Mouse (Mus musculus): ENCODE results near the gene Mettl1. TPM values are rescaled to one million over a fixed set of nuclear protein-coding genes. Genes with fewer than 3 reads are reported as not detected.
"Not testable (repeated sequence)": the region's sequence is repeated elsewhere in the genome, so short reads cannot be mapped to it uniquely, and the experiment has no call there.

Mettl1 gene
- polyA plus RNA-seq, 1 experiment from 2014 or later = 32.5 TPM

GRCm38 (mm10) chr10:127072270-127072669 lies 31.1 kb downstream of the Mettl1 start:
- H3K4me3 ChIP-seq; H3K27me3 ChIP-seq (replicated peaks); ATAC-seq (ENCODE audit: low FRiP score, low read depth); H3K4me2 ChIP-seq (replicated peaks); H3K9me3 ChIP-seq; H3K27ac ChIP-seq; H3K9ac ChIP-seq: not testable (repeated sequence)
- Histone ChIP-seq H3K36me3 (peaks cover 13% of the 10 kb centered on the region), H3K4me1 (peaks cover 24% of the 10 kb centered on the region)
- WGBS = 93% methylated on average over 4 of the region's 4 CpGs

GRCm38 (mm10) chr10:127072969-127073368 lies 31.8 kb downstream of the Mettl1 start:
- Histone ChIP-seq H3K4me1 (peaks cover 27% of the 10 kb centered on the region), H3K27me3 (replicated peaks) (peaks cover 13% of the 10 kb centered on the region)
- not testable (repeated sequence) for H3K4me2 ChIP-seq (replicated peaks); H3K4me3 ChIP-seq; ATAC-seq (ENCODE audit: low FRiP score, low read depth); H3K9ac ChIP-seq; H3K36me3 ChIP-seq; H3K9me3 ChIP-seq; H3K27ac ChIP-seq
- 71% methylated on average over 2 of the region's 2 CpGs for WGBS

GRCm38 (mm10) chr10:127073981-127074380 lies 32.8 kb downstream of the Mettl1 start:
- peaks cover 24% of the 10 kb centered on the region for H3K4me1 ChIP-seq
- no peak overlapping the region for H3K27ac ChIP-seq
- H3K36me3 ChIP-seq = no peaks in the 10 kb centered on the region
- no peak overlapping the region for H3K4me2 ChIP-seq (replicated peaks)
- no peak for ATAC-seq (ENCODE audit: low FRiP score, low read depth)
- no peak overlapping the region for H3K9ac ChIP-seq
- H3K4me3 ChIP-seq = no peak overlapping the region
- H3K9me3 ChIP-seq = no peaks in the 10 kb centered on the region
- WGBS = 91% methylated on average over 1 of the region's 1 CpGs
- peaks cover 18% of the 10 kb centered on the region for H3K27me3 ChIP-seq (replicated peaks)

- H3K4me2 ChIP-seq (replicated peaks) = no peak within 1 kb of the TSS; the same call in 1 of the 2 replicates
- H3K27me3 ChIP-seq (replicated peaks) = peaks cover 29% of the 10 kb centered on the region
- no peak within 1 kb of the TSS for H3K9ac ChIP-seq
- peaks cover 29% of the 10 kb centered on the region for H3K4me1 ChIP-seq
- no peak within 1 kb of the TSS for H3K4me3 ChIP-seq
- WGBS = 66% methylated on average over 9 of the region's 9 CpGs
- ATAC-seq (ENCODE audit: low FRiP score, low read depth) = no peak
- no peaks in the 10 kb centered on the region for H3K36me3 ChIP-seq
- no peak within 1 kb of the TSS for H3K27ac ChIP-seq
- no peaks in the 10 kb centered on the region for H3K9me3 ChIP-seq
Measured at GRCm38 (mm10) chr10:127075080-127075479, 33.9 kb downstream of the Mettl1 start, which contains the start of gene Agap2. Gene Agap2 (plus strand): TSS chr10:127075284.

- Histone ChIP-seq H3K4me3 (no peak overlapping the region), H3K36me3 (no peaks in the 10 kb centered on the region), H3K27me3 (replicated peaks) (peaks cover 34% of the 10 kb centered on the region), H3K4me1 (peaks cover 34% of the 10 kb centered on the region), H3K27ac (no peak overlapping the region), H3K9me3 (no peaks in the 10 kb centered on the region), H3K9ac (no peak overlapping the region), H3K4me2 (replicated peaks) (no peak overlapping the region)
- 82% methylated on average over 8 of the region's 8 CpGs for WGBS
- no peak for ATAC-seq (ENCODE audit: low FRiP score, low read depth)
Measured at GRCm38 (mm10) chr10:127075651-127076050, 34.4 kb downstream of the Mettl1 start.

- ATAC-seq (ENCODE audit: low FRiP score, low read depth) = no peak
- Histone ChIP-seq H3K4me3 (no peak overlapping the region), H3K9ac (no peak overlapping the region), H3K4me2 (replicated peaks) (no peak overlapping the region; the same call in 1 of the 2 replicates), H3K36me3 (no peaks in the 10 kb centered on the region), H3K9me3 (no peaks in the 10 kb centered on the region), H3K27ac (no peak overlapping the region), H3K27me3 (replicated peaks) (peaks cover 39% of the 10 kb centered on the region), H3K4me1 (peaks cover 34% of the 10 kb centered on the region)
- 42% methylated on average over 4 of the region's 4 CpGs for WGBS
Measured at GRCm38 (mm10) chr10:127076082-127076481, 34.9 kb downstream of the Mettl1 start.

GRCm38 (mm10) chr10:127077515-127077914 lies 36.3 kb downstream of the Mettl1 start:
- ATAC-seq (ENCODE audit: low FRiP score, low read depth) = no peak
- Histone ChIP-seq H3K4me2 (replicated peaks) (peak overlapping the region; percentile 98), H3K9me3 (no peaks in the 10 kb centered on the region), H3K27me3 (replicated peaks) (peaks cover 53% of the 10 kb centered on the region), H3K4me3 (no peak overlapping the region), H3K27ac (no peak overlapping the region), H3K9ac (peak overlapping the region; percentile 4; the same call in 1 of the 2 replicates), H3K36me3 (no peaks in the 10 kb centered on the region), H3K4me1 (peaks cover 44% of the 10 kb centered on the region)
- 4% methylated on average over 10 of the region's 10 CpGs for WGBS

- Histone ChIP-seq H3K4me3 (peak overlapping the region; percentile 70), H3K27ac (no peak overlapping the region), H3K36me3 (no peaks in the 10 kb centered on the region), H3K4me2 (replicated peaks) (peak overlapping the region; percentile 98), H3K4me1 (peaks cover 44% of the 10 kb centered on the region), H3K27me3 (replicated peaks) (peaks cover 59% of the 10 kb centered on the region), H3K9me3 (no peaks in the 10 kb centered on the region), H3K9ac (peak overlapping the region; percentile 23; the same call in 1 of the 2 replicates)
- WGBS = 3% methylated on average over 12 of the region's 12 CpGs
- ATAC-seq (ENCODE audit: low FRiP score, low read depth) = peak; percentile 54
Measured at GRCm38 (mm10) chr10:127078001-127078676, 36.9 kb downstream of the Mettl1 start.

- Histone ChIP-seq H3K4me3 (peak overlapping the region; percentile 70), H3K4me1 (peaks cover 44% of the 10 kb centered on the region), H3K4me2 (replicated peaks) (peak overlapping the region; percentile 98), H3K27ac (peak overlapping the region; percentile 53; the same call in 1 of the 2 replicates), H3K9me3 (no peaks in the 10 kb centered on the region), H3K36me3 (no peaks in the 10 kb centered on the region), H3K27me3 (replicated peaks) (peaks cover 67% of the 10 kb centered on the region), H3K9ac (peak overlapping the region; percentile 84)
- ATAC-seq (ENCODE audit: low FRiP score, low read depth) = peak; percentile 63
- under 1% methylated on average over 48 of the region's 49 CpGs for WGBS
Measured at GRCm38 (mm10) chr10:127078677-127079575, 37.7 kb downstream of the Mettl1 start.

- peak overlapping the region; percentile 98 for H3K4me2 ChIP-seq (replicated peaks)
- H3K9ac ChIP-seq = peak overlapping the region; percentile 84
- 1% methylated on average over 70 of the region's 70 CpGs for WGBS
- H3K4me1 ChIP-seq = peaks cover 44% of the 10 kb centered on the region
- ATAC-seq (ENCODE audit: low FRiP score, low read depth) = no peak
- H3K27me3 ChIP-seq (replicated peaks) = peaks cover 73% of the 10 kb centered on the region
- no peaks in the 10 kb centered on the region for H3K36me3 ChIP-seq
- no peaks in the 10 kb centered on the region for H3K9me3 ChIP-seq
- H3K4me3 ChIP-seq = peak overlapping the region; percentile 70
- no peak overlapping the region for H3K27ac ChIP-seq
Measured at GRCm38 (mm10) chr10:127079665-127080391, 38.6 kb downstream of the Mettl1 start.

- H3K9ac ChIP-seq = peak overlapping the region; percentile 43; the same call in 1 of the 2 replicates
- no peaks in the 10 kb centered on the region for H3K36me3 ChIP-seq
- H3K27ac ChIP-seq = no peak overlapping the region
- peak overlapping the region; percentile 98 for H3K4me2 ChIP-seq (replicated peaks)
- peaks cover 44% of the 10 kb centered on the region for H3K4me1 ChIP-seq
- WGBS = 3% methylated on average over 48 of the region's 48 CpGs
- no peak for ATAC-seq (ENCODE audit: low FRiP score, low read depth)
- no peaks in the 10 kb centered on the region for H3K9me3 ChIP-seq
- H3K27me3 ChIP-seq (replicated peaks) = peaks cover 70% of the 10 kb centered on the region
- peak overlapping the region; percentile 70 for H3K4me3 ChIP-seq
Measured at GRCm38 (mm10) chr10:127080901-127081780, 39.9 kb downstream of the Mettl1 start.

Measured in neural tube, embryonic 12.5 days (tissue).